Mouse (Mus musculus) midbrain, postnatal 0 days (tissue): ENCODE results near the gene Far2. TPM values are rescaled to one million over a fixed set of nuclear protein-coding genes. Genes with fewer than 3 reads are reported as not detected.

Experiments
- ATAC-seq: fragments of 200-750 bp; cut with Nextera tagmentation; 2 replicates; pipeline ENCODE4 v1.8.0; 2017; ENCODE audit warnings: moderate number of reproducible peaks, mild to moderate bottlenecking, moderate TSS enrichment, moderate library complexity; ENCODE audit not compliant: low FRiP score
- DNase-seq: peaks from one replicate; pipeline ENCODE4 v3.0.0-alpha.2; 2015; ENCODE audit warnings: low spot score
- H3K27ac ChIP-seq: fragments of 300-500 bp; sonication (generic); 2 replicates; pipeline ENCODE4 v1.5.1; 2014; ENCODE audit warnings: low read depth, mild to moderate bottlenecking, low read length, mixed read lengths
- H3K27me3 ChIP-seq: fragments of 300-500 bp; sonication (generic); 2 replicates; pipeline ENCODE4 v1.6.1; 2014; ENCODE audit warnings: low read length, control low read depth, mixed read lengths; ENCODE audit not compliant: insufficient read depth
- H3K36me3 ChIP-seq: fragments of 300-500 bp; sonication (generic); 2 replicates; pipeline ENCODE4 v1.6.1; 2014; ENCODE audit warnings: low read length, control low read depth, mixed read lengths; ENCODE audit not compliant: insufficient read depth
- H3K4me1 ChIP-seq: fragments of 300-500 bp; sonication (generic); 2 replicates; pipeline ENCODE4 v1.6.1; 2014; ENCODE audit warnings: mild to moderate bottlenecking, control low read depth, antibody characterized with exemption, low read length, mixed read lengths; ENCODE audit not compliant: insufficient read depth
- H3K4me2 ChIP-seq: fragments of 300-500 bp; sonication (generic); 2 replicates; pipeline ENCODE4 v1.6.1; 2014; ENCODE audit warnings: low read depth, mild to moderate bottlenecking, low read length, mixed read lengths; ENCODE audit not compliant: poor library complexity, severe bottlenecking
- H3K4me3 ChIP-seq: fragments of 300-500 bp; sonication (generic); 2 replicates; pipeline ENCODE4 v1.5.1; 2014; ENCODE audit warnings: low read depth, mild to moderate bottlenecking, low read length, moderate library complexity
- H3K9ac ChIP-seq: fragments of 300-500 bp; sonication (generic); replicated peaks from 2 replicates; pipeline ENCODE4 v1.6.1; 2014; ENCODE audit warnings: mild to moderate bottlenecking, low read length, moderate library complexity, mixed read lengths; ENCODE audit not compliant: poor library complexity, severe bottlenecking
- H3K9me3 ChIP-seq: fragments of 300-500 bp; sonication (generic); 2 replicates; pipeline ENCODE4 v1.6.1; 2016; ENCODE audit warnings: low read length, control low read depth
- CTCF ChIP-seq: IDR thresholded peaks from 2 replicates; pipeline ENCODE4 v1.5.1; 2016; ENCODE audit warnings: antibody characterized with exemption, mild to moderate bottlenecking
- WGBS: fragments of 180-500 bp; shearing (Covaris S2); extraction: QIAGEN DNeasy Blood & Tissue Kit; methylation state at CpG from one replicate; pipeline ENCODE4 v1.1.7; 2014; 5-methylcytosine and 5-hydroxymethylcytosine counted together
- polyA plus RNA-seq: library from polyadenylated mRNA; unstranded; fragments of >200 nt; fragmentation: Nextera tagmentation; extraction: Ambion mirVana; gene quantifications from 2 replicates; pipeline ENCODE4 v1.2.1, GENCODE M21; 2015
- total RNA-seq: library from RNA; depleted of rRNA; stranded (reverse); fragments of >200 nt; gene quantifications from 2 replicates; pipeline ENCODE4 v1.2.3, GENCODE M21; 2014

Far2 gene
- total and polyA plus RNA-seq, 2 experiments from 2014 or later = 34.9 to 40.2 TPM

DNA sequence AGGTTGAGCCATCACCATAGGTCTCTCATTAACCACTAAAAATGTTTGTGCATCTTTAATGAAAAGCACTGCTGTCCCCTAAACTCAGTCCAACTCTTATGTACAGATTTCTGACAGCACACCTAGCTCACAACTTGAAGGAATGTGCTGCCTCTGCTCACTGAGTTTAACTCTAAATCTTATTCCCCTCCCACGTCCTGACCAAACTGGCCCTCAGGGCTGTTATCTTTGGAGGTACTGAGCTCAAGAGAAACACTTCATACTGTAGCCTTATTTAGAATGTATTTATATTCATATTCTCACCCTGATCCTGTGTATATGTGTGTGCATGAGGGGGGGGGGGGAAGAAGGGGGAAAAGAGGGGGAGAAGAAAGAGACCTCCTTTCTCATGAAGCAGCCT lies 160.5 kb downstream of the Far2 start:
- no peaks in the 10 kb centered on the region for H3K9me3 ChIP-seq
- WGBS = 86% methylated on average over 1 of the region's 1 CpGs
- H3K27me3 ChIP-seq = no peaks in the 10 kb centered on the region
- no peak for ATAC-seq
- no peak for DNase-seq
- H3K4me3 ChIP-seq = no peak overlapping the region
- H3K36me3 ChIP-seq = peaks cover 14% of the 10 kb centered on the region
- TF ChIP-seq CTCF = no peak
- no peaks in the 10 kb centered on the region for H3K4me1 ChIP-seq
- no peak overlapping the region for H3K4me2 ChIP-seq
- H3K9ac ChIP-seq = no peak overlapping the region
- no peak overlapping the region for H3K27ac ChIP-seq

- no peaks in the 10 kb centered on the region for H3K36me3 ChIP-seq
- DNase-seq (no peak), ATAC-seq (peak; percentile 45)
- 0 out of 2 replicates have a peak, but pooled peaks cover 3% of the 10 kb centered on the region for H3K4me1 ChIP-seq
- no peaks in the 10 kb centered on the region for H3K9me3 ChIP-seq
- peak overlapping the region; percentile 87 for H3K27ac ChIP-seq
- peak overlapping the region; percentile 67 for H3K4me2 ChIP-seq
- no peaks in the 10 kb centered on the region for H3K27me3 ChIP-seq
- peak overlapping the region; percentile 98 for H3K9ac ChIP-seq
- no peak for TF ChIP-seq CTCF
- peak overlapping the region; percentile 100 for H3K4me3 ChIP-seq
- 1% methylated on average over 51 of the region's 51 CpGs for WGBS
These were observed 164.4 kb downstream of the Far2 start for GRCm38 (mm10) chr6:148211391-148211876.

GRCm38 (mm10) chr6:148211897-148212680 lies 165.0 kb downstream of the Far2 start, which contains the start of gene Ergic2:
TSS of gene Ergic2 (minus strand) at chr6:148212374.
- DNase-seq (peak; percentile 100), ATAC-seq (peak; percentile 99)
- no peak for TF ChIP-seq CTCF
- Histone ChIP-seq H3K4me1 (0 out of 2 replicates have a peak, but pooled peaks cover 3% of the 10 kb centered on the region), H3K4me2 (peak within 1 kb of the TSS; percentile 67), H3K27ac (peak within 1 kb of the TSS; percentile 87), H3K27me3 (no peaks in the 10 kb centered on the region), H3K4me3 (peak within 1 kb of the TSS; percentile 100), H3K9ac (peak within 1 kb of the TSS; percentile 98), H3K9me3 (no peaks in the 10 kb centered on the region), H3K36me3 (no peaks in the 10 kb centered on the region)
- under 1% methylated on average over 61 of the region's 61 CpGs for WGBS

DNA sequence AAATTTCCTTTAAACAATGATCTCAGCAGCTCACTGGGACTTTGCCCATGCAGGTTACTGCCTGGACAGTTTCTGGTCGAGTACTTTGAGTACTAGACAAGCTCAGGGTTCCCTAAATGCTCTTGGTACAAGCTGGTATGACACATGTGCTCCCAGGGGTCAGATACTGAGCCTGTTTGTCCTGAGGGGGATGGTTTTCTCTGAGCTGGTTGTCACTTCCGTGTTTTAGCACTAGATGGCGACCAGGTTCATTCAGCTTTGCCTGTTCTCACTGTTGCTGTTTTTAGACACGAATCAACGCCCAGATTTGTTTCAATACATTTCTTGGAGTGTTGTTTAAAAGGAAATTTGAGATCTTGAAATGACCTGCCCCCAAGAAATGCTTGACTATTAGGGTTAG lies 167.7 kb downstream of the Far2 start:
- no peak for ATAC-seq
- Histone ChIP-seq H3K27ac (no peak overlapping the region), H3K4me1 (0 out of 2 replicates have a peak, but pooled peaks cover 3% of the 10 kb centered on the region), H3K36me3 (no peaks in the 10 kb centered on the region), H3K27me3 (no peaks in the 10 kb centered on the region), H3K9me3 (no peaks in the 10 kb centered on the region), H3K9ac (no peak overlapping the region), H3K4me2 (no peak overlapping the region), H3K4me3 (no peak overlapping the region)
- peak; percentile 84 for TF ChIP-seq CTCF
- DNase-seq = peak; percentile 73
- 2% methylated on average over 5 of the region's 5 CpGs for WGBS

GRCm38 (mm10) chr6:148216752-148217151 lies 169.7 kb downstream of the Far2 start:
- Histone ChIP-seq H3K27me3 (no peaks in the 10 kb centered on the region), H3K4me3 (no peak overlapping the region), H3K9me3 (no peaks in the 10 kb centered on the region), H3K9ac (no peak overlapping the region), H3K4me2 (no peak overlapping the region), H3K36me3 (no peaks in the 10 kb centered on the region), H3K27ac (no peak overlapping the region), H3K4me1 (0 out of 2 replicates have a peak, but pooled peaks cover 3% of the 10 kb centered on the region)
- DNase-seq = no peak
- no peak for TF ChIP-seq CTCF
- WGBS = 93% methylated on average over 4 of the region's 4 CpGs
- no peak for ATAC-seq
